Mouse (Mus musculus) right cerebral cortex, postnatal 10 days (tissue): ENCODE results near the gene Dolpp1.

Experiments
- DNase-seq, 2 experiments: peaks; one replicate each; pipeline ENCODE4 v3.0.0; 2021; ENCODE audit warnings: low spot score in 2 of 2

Dolpp1 gene

GRCm38 (mm10) chr2:30392114-30392576 lies at the start of gene Dolpp1:
TSS of gene Dolpp1 (plus strand) at chr2:30392254.
- peak; percentile 100 for DNase-seq

GRCm38 (mm10) chr2:30342544-30342943 lies 49.5 kb upstream of the Dolpp1 start:
- DNase-seq: peak in 1 of 2 experiments; percentile 32

- peak; percentile 52 to 60 for DNase-seq
These were observed 48.4 kb upstream of the Dolpp1 start for GRCm38 (mm10) chr2:30343601-30344137.

- peak in 1 of 2 experiments; percentile 26 for DNase-seq
These were observed 45.9 kb upstream of the Dolpp1 start for GRCm38 (mm10) chr2:30345971-30346676.

- peak; percentile 18 to 21 for DNase-seq
These were observed 42.9 kb upstream of the Dolpp1 start for GRCm38 (mm10) chr2:30349196-30349595.

GRCm38 (mm10) chr2:30351149-30351548 lies 40.9 kb upstream of the Dolpp1 start:
- peak; percentile 16 to 23 for DNase-seq

- DNase-seq: no peak
These were observed 36.2 kb upstream of the Dolpp1 start for GRCm38 (mm10) chr2:30355861-30356260.

GRCm38 (mm10) chr2:30356266-30356665 lies 35.8 kb upstream of the Dolpp1 start:
- DNase-seq: no peak

GRCm38 (mm10) chr2:30356906-30357305 lies 35.1 kb upstream of the Dolpp1 start:
- DNase-seq: no peak

GRCm38 (mm10) chr2:30357552-30358510 lies 34.2 kb upstream of the Dolpp1 start:
- peak; percentile 55 to 76 for DNase-seq

- peak; percentile 85 to 89 for DNase-seq
These were observed 33.2 kb upstream of the Dolpp1 start, which contains the start of gene Sh3glb2 for GRCm38 (mm10) chr2:30358533-30359531. TSS of gene Sh3glb2 (minus strand) at chr2:30359337.

- DNase-seq: no peak
These were observed 31.4 kb upstream of the Dolpp1 start for GRCm38 (mm10) chr2:30360626-30361025.

- DNase-seq: no peak
These were observed 29.2 kb upstream of the Dolpp1 start for GRCm38 (mm10) chr2:30362865-30363264.

GRCm38 (mm10) chr2:30363773-30364650 lies 28.0 kb upstream of the Dolpp1 start, which contains the start of gene Miga2:
TSS of gene Miga2 (plus strand) at chr2:30364233.
- DNase-seq: peak; percentile 99 to 100

- DNase-seq: no peak
These were observed 26.6 kb upstream of the Dolpp1 start for GRCm38 (mm10) chr2:30365281-30366069.

GRCm38 (mm10) chr2:30366203-30366602 lies 25.9 kb upstream of the Dolpp1 start:
- no peak for DNase-seq

- DNase-seq: no peak
These were observed 20.5 kb upstream of the Dolpp1 start for GRCm38 (mm10) chr2:30371544-30371943.

GRCm38 (mm10) chr2:30372726-30373125 lies 19.3 kb upstream of the Dolpp1 start:
- no peak for DNase-seq

- DNase-seq: no peak
These were observed 16.2 kb upstream of the Dolpp1 start for GRCm38 (mm10) chr2:30375893-30376292.
